Mouse (Mus musculus): Measurements from ENCODE around the gene Itih2. TPM values are rescaled to one million over a fixed set of nuclear protein-coding genes. Genes with fewer than 3 reads are reported as not detected.

Itih2 gene
- polyA plus RNA-seq (2012; rRNA removed) (236 and 321 TPM in 2 replicates), polyA plus RNA-seq (2014; fragmentation: Nextera tagmentation; extraction: Ambion mirVana) (260 and 296 TPM in 2 replicates)

DNA sequence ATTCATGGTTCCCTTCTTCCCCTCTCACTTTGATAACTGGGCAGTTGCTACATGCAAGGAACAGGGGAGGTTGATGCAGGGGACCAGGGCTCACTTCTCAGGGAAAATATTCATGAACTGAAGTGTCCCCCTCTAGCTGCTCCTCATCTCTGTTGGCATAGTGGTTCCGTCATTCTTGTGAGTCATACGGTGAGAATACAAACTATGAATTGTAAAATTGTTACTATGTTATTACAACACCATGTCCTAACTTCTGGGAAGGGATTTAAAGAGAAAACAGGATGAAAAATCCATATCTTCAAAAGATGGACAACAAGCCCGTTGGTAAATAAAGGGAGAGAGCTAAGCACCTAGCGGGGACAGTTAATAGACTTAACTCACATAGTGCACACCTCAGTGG, at the start of gene Itih2:
Gene Itih2, minus strand, starts transcription at position 101 of the 400 bp plus-strand sequence.
- H3K4me2 ChIP-seq (ENCODE audit: low read depth): no peak within 1 kb of the TSS
- ATAC-seq (ENCODE audit: insufficient read depth) (no peak), DNase-seq (ENCODE audit: low read depth in 3 of 3, low spot score in 3 of 3) (no peak)
- peak within 1 kb of the TSS; percentile 35 to 66 for H3K4me3 ChIP-seq (ENCODE audit: insufficient read depth in 1 of 2, low read depth in 2 of 2, low read length in 2 of 2)
- WGBS (ENCODE audit: insufficient replicate concordance): 70% methylated on average over 4 of the region's 4 CpGs
- H3K9ac ChIP-seq (replicated peaks): no peak within 1 kb of the TSS
- H3K27ac ChIP-seq: no peak within 1 kb of the TSS
- H3K4me1 ChIP-seq (replicated peaks; ENCODE audit: control insufficient read depth in 2 of 2, insufficient read depth in 2 of 2, low read length in 1 of 2): peaks cover 0 to 6% of the 10 kb centered on the region in 2 experiments; a peak in 1 of 4 replicates
- no peaks in the 10 kb centered on the region for H3K27me3 ChIP-seq (ENCODE audit: control insufficient read depth, insufficient read depth, low read length)
- TF ChIP-seq EP300 (IDR thresholded peaks at IDR 0.05; ENCODE audit: low read depth): no peak
- no peak for TF ChIP-seq CTCF (IDR thresholded peaks at IDR 0.05; ENCODE audit: low read depth)
- H3K36me3 ChIP-seq (replicated peaks; ENCODE audit: control insufficient read depth, insufficient read depth, low read depth): no peaks in the 10 kb centered on the region
- no peaks in the 10 kb centered on the region for H3K9me3 ChIP-seq (ENCODE audit: control insufficient read depth, low read length)

DNA sequence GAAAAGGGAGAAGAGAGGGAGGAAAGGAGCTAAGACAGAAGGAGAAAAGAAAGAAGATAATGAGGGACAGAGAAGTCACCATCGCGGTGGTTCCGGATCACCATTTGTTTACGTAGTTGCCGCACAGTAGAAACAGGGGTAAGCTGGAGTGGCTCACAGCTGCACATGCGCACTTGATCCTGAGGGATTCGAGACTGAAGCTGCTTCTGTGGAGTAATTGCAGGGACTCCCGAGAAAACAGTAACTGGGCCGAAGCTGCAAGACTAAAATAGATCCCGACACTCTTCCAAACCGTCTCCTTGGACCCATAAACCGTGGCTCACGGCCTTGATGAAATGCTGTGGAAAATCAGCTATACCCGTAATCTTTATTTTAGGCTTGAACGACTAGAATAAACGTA, 38.8 kb upstream of the Itih2 start:
- H3K4me1 ChIP-seq (replicated peaks; ENCODE audit: control insufficient read depth in 2 of 2, insufficient read depth in 2 of 2, low read length in 1 of 2): peaks cover 0 to 10% of the 10 kb centered on the region in 2 experiments; a peak in 3 of 4 replicates
- no peak for TF ChIP-seq CTCF (IDR thresholded peaks at IDR 0.05; ENCODE audit: low read depth)
- no peak for TF ChIP-seq EP300 (IDR thresholded peaks at IDR 0.05; ENCODE audit: low read depth)
- no peaks in the 10 kb centered on the region for H3K36me3 ChIP-seq (replicated peaks; ENCODE audit: control insufficient read depth, insufficient read depth, low read depth)
- no peak overlapping the region for H3K4me2 ChIP-seq (ENCODE audit: low read depth)
- WGBS (ENCODE audit: insufficient replicate concordance): 86% methylated on average over 16 of the region's 16 CpGs
- no peak overlapping the region for H3K9ac ChIP-seq (replicated peaks)
- ATAC-seq (ENCODE audit: insufficient read depth): no peak
- no peak overlapping the region for H3K27ac ChIP-seq
- H3K9me3 ChIP-seq (ENCODE audit: control insufficient read depth, low read length): no peaks in the 10 kb centered on the region
- H3K4me3 ChIP-seq (ENCODE audit: insufficient read depth in 1 of 2, low read depth in 2 of 2, low read length in 2 of 2): no peak overlapping the region
- H3K27me3 ChIP-seq (ENCODE audit: control insufficient read depth, insufficient read depth, low read length): no peaks in the 10 kb centered on the region
- DNase-seq (ENCODE audit: low read depth in 3 of 3, low spot score in 3 of 3): no peak

DNA sequence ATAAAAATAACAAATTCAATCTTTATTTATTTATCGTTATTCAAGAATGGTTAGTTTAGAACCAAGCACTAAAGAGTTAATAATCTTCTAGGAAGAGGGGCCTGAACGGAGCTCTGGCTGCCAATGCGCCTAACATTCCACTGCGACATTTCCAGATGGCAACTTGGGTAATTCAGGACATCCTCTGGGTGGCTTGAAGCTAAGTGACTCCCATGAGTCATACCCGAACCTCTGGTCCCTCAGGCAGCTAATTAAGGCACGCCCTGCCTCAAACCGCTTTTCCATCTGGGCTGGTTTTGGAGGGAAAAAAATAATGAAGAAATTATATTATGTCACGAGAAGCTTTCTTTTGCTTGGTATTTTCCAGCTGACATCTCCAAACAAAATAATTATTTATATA, 36.8 kb upstream of the Itih2 start:
- no peak for TF ChIP-seq EP300 (IDR thresholded peaks at IDR 0.05; ENCODE audit: low read depth)
- no peak for TF ChIP-seq CTCF (IDR thresholded peaks at IDR 0.05; ENCODE audit: low read depth)

DNA sequence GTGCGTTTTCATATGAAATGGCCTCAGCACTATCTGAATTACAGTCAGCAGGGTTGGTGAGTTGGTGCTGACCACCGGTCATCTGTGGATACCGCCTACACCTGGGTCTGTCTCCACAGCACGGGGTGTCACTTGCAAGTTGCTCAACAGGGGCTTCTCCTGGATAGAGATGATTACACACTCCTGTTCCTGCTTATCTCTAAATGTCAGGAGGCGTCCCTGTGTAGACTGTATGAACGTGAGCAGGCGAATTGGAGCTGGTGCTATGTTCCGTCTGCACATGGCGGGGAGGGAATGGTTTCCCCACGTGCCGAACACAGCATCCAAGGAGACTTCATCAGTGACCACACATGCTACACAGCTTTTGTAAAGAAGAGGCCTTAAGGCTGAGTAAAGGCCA, 36.1 kb upstream of the Itih2 start:
- no peaks in the 10 kb centered on the region for H3K27me3 ChIP-seq (ENCODE audit: control insufficient read depth, insufficient read depth, low read length)
- peaks cover 0 to 10% of the 10 kb centered on the region in 2 experiments; a peak in 3 of 4 replicates for H3K4me1 ChIP-seq (replicated peaks; ENCODE audit: control insufficient read depth in 2 of 2, insufficient read depth in 2 of 2, low read length in 1 of 2)
- WGBS (ENCODE audit: insufficient replicate concordance): 14% methylated on average over 11 of the region's 11 CpGs
- peak; percentile 74 for ATAC-seq (ENCODE audit: insufficient read depth)
- peak overlapping the region; percentile 20; the same call in 1 of the 2 replicates for H3K4me2 ChIP-seq (ENCODE audit: low read depth)
- TF ChIP-seq EP300 (IDR thresholded peaks at IDR 0.05; ENCODE audit: low read depth) (no peak), CTCF (IDR thresholded peaks at IDR 0.05; ENCODE audit: low read depth) (no peak)
- H3K9ac ChIP-seq (replicated peaks): no peak overlapping the region
- H3K36me3 ChIP-seq (replicated peaks; ENCODE audit: control insufficient read depth, insufficient read depth, low read depth): no peaks in the 10 kb centered on the region
- H3K4me3 ChIP-seq (ENCODE audit: insufficient read depth in 1 of 2, low read depth in 2 of 2, low read length in 2 of 2): no peak overlapping the region
- no peak overlapping the region for H3K27ac ChIP-seq
- H3K9me3 ChIP-seq (ENCODE audit: control insufficient read depth, low read length): no peaks in the 10 kb centered on the region
- no peak for DNase-seq (ENCODE audit: low read depth in 3 of 3, low spot score in 3 of 3)

More for the DNA sequence above, 36.8 kb upstream of the Itih2 start:
- Histone ChIP-seq H3K4me1 (replicated peaks; ENCODE audit: control insufficient read depth in 2 of 2, insufficient read depth in 2 of 2, low read length in 1 of 2) (peaks cover 0 to 10% of the 10 kb centered on the region in 2 experiments; a peak in 3 of 4 replicates), H3K27ac (no peak overlapping the region), H3K9me3 (ENCODE audit: control insufficient read depth, low read length) (no peaks in the 10 kb centered on the region), H3K4me2 (ENCODE audit: low read depth) (no peak overlapping the region), H3K4me3 (ENCODE audit: insufficient read depth in 1 of 2, low read depth in 2 of 2, low read length in 2 of 2) (no peak overlapping the region), H3K36me3 (replicated peaks; ENCODE audit: control insufficient read depth, insufficient read depth, low read depth) (no peaks in the 10 kb centered on the region), H3K27me3 (ENCODE audit: control insufficient read depth, insufficient read depth, low read length) (no peaks in the 10 kb centered on the region), H3K9ac (replicated peaks) (no peak overlapping the region)
- 53% methylated on average over 8 of the region's 8 CpGs for WGBS (ENCODE audit: insufficient replicate concordance)
- no peak for DNase-seq (ENCODE audit: low read depth in 3 of 3, low spot score in 3 of 3)
- ATAC-seq (ENCODE audit: insufficient read depth): no peak

DNA sequence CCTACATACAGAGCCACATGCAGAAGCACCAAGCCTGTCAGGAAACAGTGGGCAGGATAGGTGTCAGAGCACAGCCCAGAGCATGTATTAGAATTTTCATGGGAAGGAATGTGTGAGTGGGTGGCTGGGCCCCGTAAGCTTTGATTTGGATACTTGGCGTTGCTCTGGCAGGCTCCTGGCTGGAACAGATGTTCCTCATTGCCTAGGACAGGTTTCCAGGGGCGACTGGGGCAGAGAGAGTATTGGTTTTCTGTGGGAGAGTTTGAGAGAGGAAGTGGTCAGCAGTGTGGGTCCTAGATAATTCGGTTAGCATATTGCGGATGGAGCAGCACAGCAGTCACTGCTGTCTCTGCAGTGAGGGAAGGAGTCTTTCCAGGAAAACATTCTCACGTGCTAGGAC, 35.4 kb upstream of the Itih2 start:
- 10% methylated on average over 6 of the region's 6 CpGs for WGBS (ENCODE audit: insufficient replicate concordance)
- H3K9ac ChIP-seq (replicated peaks): no peak overlapping the region
- no peaks in the 10 kb centered on the region for H3K9me3 ChIP-seq (ENCODE audit: control insufficient read depth, low read length)
- peak overlapping the region; percentile 20; the same call in 1 of the 2 replicates for H3K4me2 ChIP-seq (ENCODE audit: low read depth)
- no peak overlapping the region for H3K4me3 ChIP-seq (ENCODE audit: insufficient read depth in 1 of 2, low read depth in 2 of 2, low read length in 2 of 2)
- H3K27me3 ChIP-seq (ENCODE audit: control insufficient read depth, insufficient read depth, low read length): no peaks in the 10 kb centered on the region
- no peak for DNase-seq (ENCODE audit: low read depth in 3 of 3, low spot score in 3 of 3)
- H3K36me3 ChIP-seq (replicated peaks; ENCODE audit: control insufficient read depth, insufficient read depth, low read depth): no peaks in the 10 kb centered on the region
- peak; percentile 33; the same call in 1 of the 2 replicates for ATAC-seq (ENCODE audit: insufficient read depth)
- TF ChIP-seq CTCF (IDR thresholded peaks at IDR 0.05; ENCODE audit: low read depth) (no peak), EP300 (IDR thresholded peaks at IDR 0.05; ENCODE audit: low read depth) (no peak)
- no peak overlapping the region for H3K27ac ChIP-seq
- H3K4me1 ChIP-seq (replicated peaks; ENCODE audit: control insufficient read depth in 2 of 2, insufficient read depth in 2 of 2, low read length in 1 of 2): peaks cover 0 to 10% of the 10 kb centered on the region in 2 experiments; a peak in 3 of 4 replicates
